Mouse (Mus musculus): ENCODE results near the gene Tagln2.

- no peak for TF ChIP-seq EP300 (IDR thresholded peaks at IDR 0.05; ENCODE audit: low read depth)
- no peak for TF ChIP-seq CTCF (IDR thresholded peaks at IDR 0.05; ENCODE audit: low read depth)
Measured at GRCm38 (mm10) chr1:172550551-172550951, 50.7 kb downstream of the Tagln2 start.

Data from heart, postnatal 0 days (tissue).